Mouse (Mus musculus): ENCODE data around the gene Ifi213.

DNA sequence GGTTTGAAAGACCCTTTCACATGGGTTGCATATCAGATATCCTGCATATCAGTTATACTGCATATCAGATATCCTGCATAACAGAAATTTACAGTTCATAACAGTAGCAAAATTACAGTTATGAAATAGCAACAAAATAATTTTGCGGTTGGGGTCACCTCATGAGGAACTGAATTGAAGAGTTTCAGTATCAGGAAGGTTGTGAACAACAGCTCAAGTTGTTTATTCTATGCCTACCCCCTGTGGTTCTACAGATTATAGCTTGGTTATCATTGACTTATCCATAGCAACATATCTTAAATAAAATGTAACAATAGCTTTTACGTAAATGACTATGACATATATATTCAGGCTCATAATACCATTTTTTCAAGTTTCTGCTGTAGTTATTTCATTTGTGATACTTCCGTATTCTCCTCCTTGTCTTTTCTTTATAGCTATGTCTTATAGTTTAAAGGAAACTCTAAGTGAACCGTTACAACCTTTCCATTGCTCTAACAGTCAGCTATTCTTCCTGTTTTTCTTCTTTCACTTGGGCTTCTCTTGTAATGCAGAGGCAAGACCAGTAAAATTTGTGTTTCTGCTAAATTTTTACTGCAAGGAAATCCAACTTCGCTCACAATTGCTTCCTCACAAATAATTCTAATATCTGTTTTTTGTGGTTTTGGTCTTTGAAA, 35.0 kb upstream of the Ifi213 start:
- TF ChIP-seq ZC3H11A (IDR thresholded peaks at IDR 0.05; ENCODE audit: borderline replicate concordance, low read depth, low read length) (no peak), ZNF384 (IDR thresholded peaks at IDR 0.05; ENCODE audit: low read depth, low read length) (no peak), CHD2 (IDR thresholded peaks at IDR 0.05; ENCODE audit: low read depth, low read length) (no peak), MAFK (IDR thresholded peaks at IDR 0.05; ENCODE audit: insufficient read depth, low read depth, low read length) (no peak)

Data from ES-E14 (cell line).